Mouse (Mus musculus) heart, embryonic 15.5 days (tissue): ENCODE results near the gene Pisd. TPM values are rescaled to one million over a fixed set of nuclear protein-coding genes. Genes with fewer than 3 reads are reported as not detected.

Experiments
- ATAC-seq: fragments of 200-750 bp; cut with Nextera tagmentation; replicated peaks from 2 replicates; pipeline ENCODE4 v1.8.0; 2017; ENCODE audit warnings: low read depth, moderate TSS enrichment; ENCODE audit not compliant: insufficient number of reproducible peaks, insufficient read depth, low FRiP score
- H3K27ac ChIP-seq: fragments of 300-500 bp; sonication (generic); 2 replicates; pipeline ENCODE4 v1.5.1; 2015; ENCODE audit warnings: mild to moderate bottlenecking, inconsistent platforms
- H3K27me3 ChIP-seq: fragments of 300-500 bp; sonication (generic); 2 replicates; pipeline ENCODE4 v1.6.1; 2015; ENCODE audit warnings: inconsistent platforms
- H3K36me3 ChIP-seq: fragments of 300-500 bp; sonication (generic); 2 replicates; pipeline ENCODE4 v1.6.1; 2015; ENCODE audit warnings: mild to moderate bottlenecking, inconsistent platforms
- H3K4me1 ChIP-seq: fragments of 300-500 bp; sonication (generic); replicated peaks from 2 replicates; pipeline ENCODE4 v1.6.1; 2015; ENCODE audit warnings: inconsistent platforms
- H3K4me2 ChIP-seq: fragments of 300-500 bp; sonication (generic); 2 replicates; pipeline ENCODE4 v1.6.1; 2015; ENCODE audit warnings: inconsistent platforms, mild to moderate bottlenecking, moderate library complexity
- H3K4me3 ChIP-seq: fragments of 300-500 bp; sonication (generic); 2 replicates; pipeline ENCODE4 v1.5.1; 2015; ENCODE audit warnings: mild to moderate bottlenecking, inconsistent platforms
- H3K9ac ChIP-seq: fragments of 300-500 bp; sonication (generic); 2 replicates; pipeline ENCODE4 v1.6.1; 2015; ENCODE audit warnings: mild to moderate bottlenecking, inconsistent platforms
- H3K9me3 ChIP-seq: fragments of 300-500 bp; sonication (generic); replicated peaks from 2 replicates; pipeline ENCODE4 v1.6.1; 2016; ENCODE audit warnings: inconsistent platforms
- WGBS: fragments of 180-500 bp; shearing (Covaris S2); methylation state at CpG from one replicate; pipeline ENCODE4 v1.1.7; 2015; ENCODE audit warnings: mixed read lengths; 5-methylcytosine and 5-hydroxymethylcytosine counted together
- polyA plus RNA-seq: library from polyadenylated mRNA; unstranded; fragments of >200 nt; fragmentation: Nextera tagmentation; extraction: Ambion mirVana; gene quantifications from 2 replicates; pipeline ENCODE4 v1.2.1, GENCODE M21; 2015

Gene Pisd
- polyA plus RNA-seq, 1 experiment from 2014 or later = 38.7 TPM

DNA sequence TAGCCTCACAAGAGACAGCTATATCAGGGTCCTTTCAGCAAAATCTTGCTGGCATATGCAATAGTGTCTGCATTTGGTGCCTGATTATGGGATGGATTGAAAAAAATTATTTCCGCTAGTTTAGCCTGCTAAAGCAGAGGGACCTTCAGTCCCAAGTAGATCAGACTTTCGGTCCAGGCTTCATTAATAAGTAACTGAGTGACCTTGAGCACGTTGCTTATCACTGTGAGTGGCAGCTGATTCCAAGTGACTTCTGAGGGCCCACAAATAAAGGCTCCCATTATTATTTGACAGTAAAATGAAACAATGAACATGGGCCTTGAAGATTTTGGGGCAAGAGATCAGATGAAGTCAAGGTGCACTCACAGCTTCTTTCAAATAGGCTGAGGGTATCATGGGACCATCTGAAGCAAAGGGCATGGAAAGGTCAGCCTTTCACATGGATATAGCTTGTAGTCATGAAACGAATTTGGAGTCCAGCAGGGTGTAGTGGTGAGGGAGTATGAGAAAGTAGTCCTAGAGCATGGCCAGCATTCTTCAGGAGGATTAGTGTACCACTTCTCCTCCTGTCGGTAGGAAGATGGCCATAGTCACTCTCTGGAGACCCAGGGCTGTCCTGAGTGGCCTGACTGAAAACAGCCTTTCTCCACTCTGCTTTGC lies 88.1 kb downstream of the Pisd start:
- Histone ChIP-seq H3K4me1 (no peaks in the 10 kb centered on the region), H3K27ac (no peak overlapping the region), H3K4me3 (no peak overlapping the region), H3K9me3 (no peaks in the 10 kb centered on the region), H3K4me2 (no peak overlapping the region), H3K27me3 (no peaks in the 10 kb centered on the region), H3K9ac (no peak overlapping the region), H3K36me3 (no peaks in the 10 kb centered on the region)
- ATAC-seq = no peak
- 61% methylated on average over 5 of the region's 5 CpGs for WGBS

DNA sequence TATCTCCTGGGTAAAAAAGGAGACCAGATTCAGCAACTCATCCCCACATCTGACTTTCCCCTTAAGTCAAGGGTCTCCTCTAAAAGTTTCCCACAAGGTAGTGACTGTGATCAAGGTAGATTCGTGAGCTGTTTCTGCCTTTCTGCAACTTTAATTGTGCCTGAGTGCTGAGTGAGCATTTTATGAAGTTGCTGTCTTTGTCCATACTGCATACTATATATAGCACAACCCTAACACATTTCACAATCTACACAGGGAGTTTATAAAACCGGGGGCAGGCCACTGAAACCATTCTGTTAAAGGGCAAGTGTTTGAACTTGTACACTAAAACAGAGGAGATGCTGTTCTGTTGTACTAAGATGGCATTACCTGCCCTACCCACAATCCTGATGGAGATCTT lies 92.0 kb downstream of the Pisd start:
- no peak overlapping the region for H3K4me2 ChIP-seq
- H3K9ac ChIP-seq = no peak overlapping the region
- H3K4me1 ChIP-seq = no peaks in the 10 kb centered on the region
- H3K27me3 ChIP-seq = no peaks in the 10 kb centered on the region
- H3K4me3 ChIP-seq = no peak overlapping the region
- no peak for ATAC-seq
- H3K36me3 ChIP-seq = no peaks in the 10 kb centered on the region; the same call in 1 of the 2 replicates
- no peak overlapping the region for H3K27ac ChIP-seq
- H3K9me3 ChIP-seq = no peaks in the 10 kb centered on the region
- 34% methylated on average over 2 of the region's 2 CpGs for WGBS

Other genes with a start within 250 kb of the Pisd start
- 22.5 and 23.7 TPM in 2 replicates for gene Yes1, start 174.5 kb downstream of the Pisd start, polyA plus RNA-seq
- not detected in 2 replicates for gene Gm20671, start 41.5 kb upstream of the Pisd start, polyA plus RNA-seq
- 8.8 and 9.1 TPM in 2 replicates for gene Prr14l, start 68.6 kb upstream of the Pisd start, polyA plus RNA-seq
- 16.1 and 18.4 TPM in 2 replicates for gene Depdc5, start 78.1 kb upstream of the Pisd start, polyA plus RNA-seq
- gene Ywhah, start 233.2 kb upstream of the Pisd start, polyA plus RNA-seq = 434 and 441 TPM in 2 replicates